Mouse (Mus musculus) lung, adult 2 months (tissue): ENCODE data around the gene Naa60. TPM values are rescaled to one million over a fixed set of nuclear protein-coding genes. Genes with fewer than 3 reads are reported as not detected.

ENCODE experiments used
- DNase-seq: peaks from one replicate; pipeline ENCODE4 v3.0.0; 2022
- H3K4me1 ChIP-seq: fragments of 200-500 bp; 2 replicates; pipeline ENCODE4 v1.6.1; 2011; ENCODE audit warnings: low read length; ENCODE audit not compliant: control insufficient read depth, insufficient read depth
- H3K4me3 ChIP-seq: fragments of 200-500 bp; replicated peaks from 2 replicates; pipeline ENCODE3; 2011; ENCODE audit warnings: low read depth, mild to moderate bottlenecking, control low read depth, low read length; ENCODE audit errors: extremely low read depth
- CTCF ChIP-seq: fragments of 200-500 bp; IDR thresholded peaks from 2 replicates; pipeline ENCODE4 v1.5.1; 2011; ENCODE audit warnings: mild to moderate bottlenecking, low read length, control low read depth; ENCODE audit not compliant: insufficient read depth
- POLR2A ChIP-seq: fragments of 200-500 bp; IDR thresholded peaks from 2 replicates; pipeline ENCODE4 v1.6.1; 2011; ENCODE audit warnings: low read depth, mild to moderate bottlenecking, control low read depth, low read length, borderline replicate concordance; ENCODE audit errors: extremely low read depth
- WGBS: fragments of 180-500 bp; shearing (Covaris S2); methylation state at CpG from one replicate; pipeline ENCODE4 v1.1.7; 2018; 5-methylcytosine and 5-hydroxymethylcytosine counted together
- polyA plus RNA-seq: library from polyadenylated mRNA; depleted of rRNA; stranded (reverse); fragments of >200 nt; gene quantifications from 2 replicates; pipeline ENCODE4 v1.2.3, GENCODE M21; 2012; rRNA removed

Naa60 gene
- polyA plus RNA-seq, 1 experiment = 65.8 TPM

- TF ChIP-seq POLR2A = no peak
- no peak for TF ChIP-seq CTCF
- WGBS = 89% methylated on average over 1 of the region's 1 CpGs
- Histone ChIP-seq H3K4me1 (no peaks in the 10 kb centered on the region), H3K4me3 (no peak overlapping the region)
- DNase-seq = no peak
Observed at GRCm38 (mm10) chr16:3951141-3951540, 79.0 kb downstream of the Naa60 start.

Other genes starting within 250 kb of the Naa60 start
- gene Mefv, start 154.3 kb upstream of the Naa60 start, polyA plus RNA-seq = 0.38 and 0.54 TPM in 2 replicates
- 7.7 and 8.0 TPM in 2 replicates for gene Zfp263, start 128.3 kb upstream of the Naa60 start, polyA plus RNA-seq
- gene Olfr15, start 41.5 kb upstream of the Naa60 start, polyA plus RNA-seq = not detected in 2 replicates
- gene Zfp174, start 25.1 kb upstream of the Naa60 start, polyA plus RNA-seq = 0.96 and 1.1 TPM in 2 replicates
- gene Zfp597, start 12.2 kb downstream of the Naa60 start, polyA plus RNA-seq = 3.4 and 3.5 TPM in 2 replicates
- 0.12 and 0.14 TPM in 2 replicates for gene Gm20695, start 12.3 kb downstream of the Naa60 start, polyA plus RNA-seq
- gene 1700037C18Rik, start 36.3 kb downstream of the Naa60 start, polyA plus RNA-seq = 14.9 TPM in 2 replicates
- gene Cluap1, start 36.4 kb downstream of the Naa60 start, polyA plus RNA-seq = 5.7 and 6.3 TPM in 2 replicates
- gene Nlrc3, start 104.3 kb downstream of the Naa60 start, polyA plus RNA-seq = 5.9 and 6.3 TPM in 2 replicates
- gene Slx4, start 131.4 kb downstream of the Naa60 start, polyA plus RNA-seq = 16.3 and 17.2 TPM in 2 replicates
- 0.11 and 0.18 TPM in 2 replicates for gene Dnase1, start 164.6 kb downstream of the Naa60 start, polyA plus RNA-seq
- gene Trap1, start 205.5 kb downstream of the Naa60 start, polyA plus RNA-seq = 47.8 and 54.6 TPM in 2 replicates